Mouse (Mus musculus) liver, adult 2 months (tissue): ENCODE measurements around the gene Srl.

ENCODE experiments used
- CTCF ChIP-seq: fragments of 200-500 bp; IDR thresholded peaks from 2 replicates; pipeline ENCODE4 v1.5.1; 2011; ENCODE audit warnings: low read depth, low read length, control low read depth
- POLR2A ChIP-seq: fragments of 200-500 bp; IDR thresholded peaks from 2 replicates; pipeline ENCODE4 v1.6.1; 2011; ENCODE audit warnings: low read length, control low read depth; ENCODE audit not compliant: insufficient read depth; ENCODE audit errors: extremely low read depth

GRCm38 (mm10) chr16:4552829-4553550 lies 11.4 kb upstream of the Srl start:
- TF ChIP-seq CTCF = no peak
- TF ChIP-seq POLR2A = no peak
